Mouse (Mus musculus): Measurements from ENCODE around the gene Trim31. TPM values are rescaled to one million over a fixed set of nuclear protein-coding genes. Genes with fewer than 3 reads are reported as not detected.

Gene Trim31
- not detected in 2 replicates for polyA plus RNA-seq (2014; fragmentation: Nextera tagmentation; extraction: Ambion mirVana)

- Histone ChIP-seq H3K4me1 (ENCODE audit: control insufficient read depth, insufficient read depth, low read length) (no peaks in the 10 kb centered on the region), H3K9me3 (replicated peaks; ENCODE audit: control insufficient read depth, low read length) (no peaks in the 10 kb centered on the region), H3K27ac (ENCODE audit: low read depth, low read length) (no peak within 1 kb of the TSS), H3K4me3 (ENCODE audit: low read depth, low read length) (no peak within 1 kb of the TSS), H3K27me3 (replicated peaks; ENCODE audit: control insufficient read depth, insufficient read depth, low read length) (no peaks in the 10 kb centered on the region), H3K4me2 (ENCODE audit: low read length) (no peak within 1 kb of the TSS), H3K9ac (ENCODE audit: low read length) (no peak within 1 kb of the TSS), H3K36me3 (ENCODE audit: control insufficient read depth, insufficient read depth, low read length) (no peaks in the 10 kb centered on the region)
- 72% methylated on average over 6 of the region's 6 CpGs for WGBS
- ATAC-seq, result no peak
- DNase-seq (ENCODE audit: low spot score), result no peak
Measured at GRCm38 (mm10) chr17:36897552-36898205, at the start of gene Trim31. Gene Trim31 (plus strand): TSS chr17:36898118.

GRCm38 (mm10) chr17:36848911-36849310, 49.0 kb upstream of the Trim31 start:
- DNase-seq (ENCODE audit: low spot score), result no peak
- peaks cover 31% of the 10 kb centered on the region for H3K36me3 ChIP-seq (ENCODE audit: control insufficient read depth, insufficient read depth, low read length)
- H3K27me3 ChIP-seq (replicated peaks; ENCODE audit: control insufficient read depth, insufficient read depth, low read length), result no peaks in the 10 kb centered on the region
- H3K4me3 ChIP-seq (ENCODE audit: low read depth, low read length), result no peak overlapping the region
- 87% methylated on average over 5 of the region's 5 CpGs for WGBS
- no peak for ATAC-seq
- H3K9ac ChIP-seq (ENCODE audit: low read length), result no peak overlapping the region
- no peaks in the 10 kb centered on the region for H3K4me1 ChIP-seq (ENCODE audit: control insufficient read depth, insufficient read depth, low read length)
- no peaks in the 10 kb centered on the region for H3K9me3 ChIP-seq (replicated peaks; ENCODE audit: control insufficient read depth, low read length)
- no peak overlapping the region for H3K27ac ChIP-seq (ENCODE audit: low read depth, low read length)
- no peak overlapping the region for H3K4me2 ChIP-seq (ENCODE audit: low read length)

- Histone ChIP-seq H3K9ac (ENCODE audit: low read length) (no peak overlapping the region), H3K4me1 (ENCODE audit: control insufficient read depth, insufficient read depth, low read length) (no peaks in the 10 kb centered on the region), H3K36me3 (ENCODE audit: control insufficient read depth, insufficient read depth, low read length) (peaks cover 42% of the 10 kb centered on the region), H3K9me3 (replicated peaks; ENCODE audit: control insufficient read depth, low read length) (no peaks in the 10 kb centered on the region), H3K4me2 (ENCODE audit: low read length) (no peak overlapping the region), H3K27ac (ENCODE audit: low read depth, low read length) (no peak overlapping the region), H3K4me3 (ENCODE audit: low read depth, low read length) (no peak overlapping the region), H3K27me3 (replicated peaks; ENCODE audit: control insufficient read depth, insufficient read depth, low read length) (no peaks in the 10 kb centered on the region)
- no peak for ATAC-seq
- no peak for DNase-seq (ENCODE audit: low spot score)
- 89% methylated on average over 2 of the region's 2 CpGs for WGBS
Measured at GRCm38 (mm10) chr17:36849992-36850391, 47.9 kb upstream of the Trim31 start.

GRCm38 (mm10) chr17:36851200-36851599, 46.7 kb upstream of the Trim31 start:
- WGBS, result 75% methylated on average over 5 of the region's 5 CpGs
- peaks cover 54% of the 10 kb centered on the region for H3K36me3 ChIP-seq (ENCODE audit: control insufficient read depth, insufficient read depth, low read length)
- no peak overlapping the region for H3K4me3 ChIP-seq (ENCODE audit: low read depth, low read length)

GRCm38 (mm10) chr17:36851627-36852026, 46.3 kb upstream of the Trim31 start:
- Histone ChIP-seq H3K4me1 (ENCODE audit: control insufficient read depth, insufficient read depth, low read length) (no peaks in the 10 kb centered on the region), H3K9me3 (replicated peaks; ENCODE audit: control insufficient read depth, low read length) (no peaks in the 10 kb centered on the region), H3K4me2 (ENCODE audit: low read length) (no peak overlapping the region), H3K9ac (ENCODE audit: low read length) (no peak overlapping the region), H3K27ac (ENCODE audit: low read depth, low read length) (no peak overlapping the region), H3K36me3 (ENCODE audit: control insufficient read depth, insufficient read depth, low read length) (peaks cover 58% of the 10 kb centered on the region), H3K27me3 (replicated peaks; ENCODE audit: control insufficient read depth, insufficient read depth, low read length) (no peaks in the 10 kb centered on the region), H3K4me3 (ENCODE audit: low read depth, low read length) (no peak overlapping the region)
- DNase-seq (ENCODE audit: low spot score), result no peak
- WGBS, result 89% methylated on average over 5 of the region's 5 CpGs
- no peak for ATAC-seq

More at GRCm38 (mm10) chr17:36851200-36851599, 46.7 kb upstream of the Trim31 start:
- ATAC-seq (no peak), DNase-seq (ENCODE audit: low spot score) (no peak)
- no peaks in the 10 kb centered on the region for H3K4me1 ChIP-seq (ENCODE audit: control insufficient read depth, insufficient read depth, low read length)
- H3K4me2 ChIP-seq (ENCODE audit: low read length), result no peak overlapping the region
- no peaks in the 10 kb centered on the region for H3K9me3 ChIP-seq (replicated peaks; ENCODE audit: control insufficient read depth, low read length)
- H3K27me3 ChIP-seq (replicated peaks; ENCODE audit: control insufficient read depth, insufficient read depth, low read length), result no peaks in the 10 kb centered on the region
- H3K27ac ChIP-seq (ENCODE audit: low read depth, low read length), result no peak overlapping the region
- H3K9ac ChIP-seq (ENCODE audit: low read length), result no peak overlapping the region

GRCm38 (mm10) chr17:36855484-36855883, 42.4 kb upstream of the Trim31 start:
- Histone ChIP-seq H3K4me2 (ENCODE audit: low read length) (no peak overlapping the region), H3K9ac (ENCODE audit: low read length) (no peak overlapping the region), H3K36me3 (ENCODE audit: control insufficient read depth, insufficient read depth, low read length) (peaks cover 91% of the 10 kb centered on the region), H3K4me3 (ENCODE audit: low read depth, low read length) (no peak overlapping the region), H3K27me3 (replicated peaks; ENCODE audit: control insufficient read depth, insufficient read depth, low read length) (no peaks in the 10 kb centered on the region), H3K4me1 (ENCODE audit: control insufficient read depth, insufficient read depth, low read length) (no peaks in the 10 kb centered on the region), H3K27ac (ENCODE audit: low read depth, low read length) (no peak overlapping the region), H3K9me3 (replicated peaks; ENCODE audit: control insufficient read depth, low read length) (no peaks in the 10 kb centered on the region)
- WGBS, result 92% methylated on average over 3 of the region's 3 CpGs
- no peak for DNase-seq (ENCODE audit: low spot score)
- ATAC-seq, result no peak

GRCm38 (mm10) chr17:36856236-36856635, 41.7 kb upstream of the Trim31 start:
- 95% methylated on average over 4 of the region's 4 CpGs for WGBS
- H3K4me2 ChIP-seq (ENCODE audit: low read length), result no peak overlapping the region
- ATAC-seq (no peak), DNase-seq (ENCODE audit: low spot score) (no peak)
- H3K9ac ChIP-seq (ENCODE audit: low read length), result no peak overlapping the region
- H3K27ac ChIP-seq (ENCODE audit: low read depth, low read length), result no peak overlapping the region
- no peaks in the 10 kb centered on the region for H3K9me3 ChIP-seq (replicated peaks; ENCODE audit: control insufficient read depth, low read length)
- H3K27me3 ChIP-seq (replicated peaks; ENCODE audit: control insufficient read depth, insufficient read depth, low read length), result no peaks in the 10 kb centered on the region
- peaks cover 83% of the 10 kb centered on the region for H3K36me3 ChIP-seq (ENCODE audit: control insufficient read depth, insufficient read depth, low read length)
- no peak overlapping the region for H3K4me3 ChIP-seq (ENCODE audit: low read depth, low read length)
- no peaks in the 10 kb centered on the region for H3K4me1 ChIP-seq (ENCODE audit: control insufficient read depth, insufficient read depth, low read length)

- Histone ChIP-seq H3K36me3 (ENCODE audit: control insufficient read depth, insufficient read depth, low read length) (peaks cover 65% of the 10 kb centered on the region), H3K27me3 (replicated peaks; ENCODE audit: control insufficient read depth, insufficient read depth, low read length) (no peaks in the 10 kb centered on the region), H3K9me3 (replicated peaks; ENCODE audit: control insufficient read depth, low read length) (no peaks in the 10 kb centered on the region), H3K4me2 (ENCODE audit: low read length) (no peak overlapping the region), H3K27ac (ENCODE audit: low read depth, low read length) (no peak overlapping the region), H3K9ac (ENCODE audit: low read length) (no peak overlapping the region), H3K4me3 (ENCODE audit: low read depth, low read length) (no peak overlapping the region), H3K4me1 (ENCODE audit: control insufficient read depth, insufficient read depth, low read length) (no peaks in the 10 kb centered on the region)
- no peak for DNase-seq (ENCODE audit: low spot score)
- WGBS, result 86% methylated on average over 3 of the region's 3 CpGs
- ATAC-seq, result no peak
Measured at GRCm38 (mm10) chr17:36858181-36858580, 39.7 kb upstream of the Trim31 start.

GRCm38 (mm10) chr17:36861680-36862079, 36.2 kb upstream of the Trim31 start:
- no peak overlapping the region for H3K4me3 ChIP-seq (ENCODE audit: low read depth, low read length)
- no peak for ATAC-seq
- H3K9ac ChIP-seq (ENCODE audit: low read length), result no peak overlapping the region
- H3K4me2 ChIP-seq (ENCODE audit: low read length), result no peak overlapping the region
- no peaks in the 10 kb centered on the region for H3K27me3 ChIP-seq (replicated peaks; ENCODE audit: control insufficient read depth, insufficient read depth, low read length)
- H3K4me1 ChIP-seq (ENCODE audit: control insufficient read depth, insufficient read depth, low read length), result no peaks in the 10 kb centered on the region
- 75% methylated on average over 2 of the region's 2 CpGs for WGBS
- no peak overlapping the region for H3K27ac ChIP-seq (ENCODE audit: low read depth, low read length)
- peaks cover 32% of the 10 kb centered on the region for H3K36me3 ChIP-seq (ENCODE audit: control insufficient read depth, insufficient read depth, low read length)
- H3K9me3 ChIP-seq (replicated peaks; ENCODE audit: control insufficient read depth, low read length), result no peaks in the 10 kb centered on the region
- no peak for DNase-seq (ENCODE audit: low spot score)

Data from forebrain, embryonic 14.5 days (tissue).